Mouse (Mus musculus) liver, embryonic 12.5 days (tissue): ENCODE data around the gene Gtf2i. TPM values are rescaled to one million over a fixed set of nuclear protein-coding genes. Genes with fewer than 3 reads are reported as not detected.

Experiments used
- ATAC-seq: fragments of 200-750 bp; cut with Nextera tagmentation; 2 replicates; pipeline ENCODE4 v1.8.0; 2017; ENCODE audit warnings: moderate number of reproducible peaks, mild to moderate bottlenecking, moderate library complexity
- H3K27ac ChIP-seq: fragments of 300-500 bp; sonication (generic); 2 replicates; pipeline ENCODE4 v1.5.1; 2016; ENCODE audit warnings: mild to moderate bottlenecking
- H3K27me3 ChIP-seq: fragments of 300-500 bp; sonication (generic); replicated peaks from 2 replicates; pipeline ENCODE4 v1.6.1; 2016; ENCODE audit warnings: mild to moderate bottlenecking, moderate library complexity
- H3K36me3 ChIP-seq: fragments of 300-500 bp; sonication (generic); 2 replicates; pipeline ENCODE4 v1.6.1; 2016; ENCODE audit warnings: mild to moderate bottlenecking, moderate library complexity
- H3K4me1 ChIP-seq: fragments of 300-500 bp; sonication (generic); 2 replicates; pipeline ENCODE4 v1.6.1; 2016
- H3K4me2 ChIP-seq: fragments of 300-500 bp; sonication (generic); 2 replicates; pipeline ENCODE4 v1.6.1; 2016; ENCODE audit warnings: mild to moderate bottlenecking, moderate library complexity
- H3K4me3 ChIP-seq: fragments of 300-500 bp; sonication (generic); 2 replicates; pipeline ENCODE4 v1.5.1; 2016; ENCODE audit warnings: mild to moderate bottlenecking, moderate library complexity
- H3K9ac ChIP-seq: fragments of 300-500 bp; sonication (generic); 2 replicates; pipeline ENCODE4 v1.6.1; 2016; ENCODE audit warnings: mild to moderate bottlenecking, moderate library complexity
- H3K9me3 ChIP-seq: fragments of 300-500 bp; sonication (generic); replicated peaks from 2 replicates; pipeline ENCODE4 v1.6.1; 2016; ENCODE audit warnings: mild to moderate bottlenecking, moderate library complexity
- WGBS: fragments of 180-500 bp; shearing (Covaris S2); methylation state at CpG from one replicate; pipeline ENCODE4 v1.1.7; 2016; ENCODE audit not compliant: insufficient replicate concordance; 5-methylcytosine and 5-hydroxymethylcytosine counted together
- polyA plus RNA-seq: library from polyadenylated mRNA; unstranded; fragments of >200 nt; fragmentation: Nextera tagmentation; extraction: Ambion mirVana; gene quantifications from 2 replicates; pipeline ENCODE4 v1.2.1, GENCODE M21; 2016

Gene Gtf2i
- polyA plus RNA-seq, 1 experiment from 2014 or later, result 65.4 TPM

GRCm38 (mm10) chr5:134295277-134296050, 19.1 kb downstream of the Gtf2i start:
- Histone ChIP-seq H3K36me3 (peaks cover 92% of the 10 kb centered on the region), H3K27me3 (no peaks in the 10 kb centered on the region), H3K27ac (no peak overlapping the region), H3K9me3 (no peaks in the 10 kb centered on the region), H3K9ac (no peak overlapping the region), H3K4me1 (no peaks in the 10 kb centered on the region), H3K4me2 (no peak overlapping the region), H3K4me3 (no peak overlapping the region)
- ATAC-seq, result no peak
- 84% methylated on average over 16 of the region's 16 CpGs for WGBS

GRCm38 (mm10) chr5:134294606-134295005, 20.0 kb downstream of the Gtf2i start:
- H3K36me3 ChIP-seq, result peaks cover 95% of the 10 kb centered on the region
- no peaks in the 10 kb centered on the region for H3K4me1 ChIP-seq
- no peak overlapping the region for H3K9ac ChIP-seq
- WGBS, result 82% methylated on average over 7 of the region's 7 CpGs
- H3K27me3 ChIP-seq, result no peaks in the 10 kb centered on the region
- no peak overlapping the region for H3K4me2 ChIP-seq
- H3K4me3 ChIP-seq, result no peak overlapping the region
- H3K9me3 ChIP-seq, result no peaks in the 10 kb centered on the region
- no peak for ATAC-seq
- H3K27ac ChIP-seq, result no peak overlapping the region

GRCm38 (mm10) chr5:134291096-134291495, 23.5 kb downstream of the Gtf2i start:
- ATAC-seq, result no peak
- H3K4me3 ChIP-seq, result no peak overlapping the region
- H3K9ac ChIP-seq, result no peak overlapping the region
- H3K9me3 ChIP-seq, result no peaks in the 10 kb centered on the region
- 87% methylated on average over 6 of the region's 6 CpGs for WGBS
- no peak overlapping the region for H3K4me2 ChIP-seq
- H3K27me3 ChIP-seq, result no peaks in the 10 kb centered on the region
- no peaks in the 10 kb centered on the region for H3K4me1 ChIP-seq
- H3K36me3 ChIP-seq, result peaks cover 98% of the 10 kb centered on the region
- H3K27ac ChIP-seq, result no peak overlapping the region

- 89% methylated on average over 12 of the region's 12 CpGs for WGBS
- Histone ChIP-seq H3K27ac (no peak overlapping the region), H3K4me1 (no peaks in the 10 kb centered on the region), H3K27me3 (no peaks in the 10 kb centered on the region), H3K9me3 (no peaks in the 10 kb centered on the region), H3K36me3 (peaks cover 98% of the 10 kb centered on the region), H3K4me2 (no peak overlapping the region), H3K9ac (no peak overlapping the region), H3K4me3 (no peak overlapping the region)
- no peak for ATAC-seq
These were observed 24.5 kb downstream of the Gtf2i start for GRCm38 (mm10) chr5:134289935-134290560.

DNA sequence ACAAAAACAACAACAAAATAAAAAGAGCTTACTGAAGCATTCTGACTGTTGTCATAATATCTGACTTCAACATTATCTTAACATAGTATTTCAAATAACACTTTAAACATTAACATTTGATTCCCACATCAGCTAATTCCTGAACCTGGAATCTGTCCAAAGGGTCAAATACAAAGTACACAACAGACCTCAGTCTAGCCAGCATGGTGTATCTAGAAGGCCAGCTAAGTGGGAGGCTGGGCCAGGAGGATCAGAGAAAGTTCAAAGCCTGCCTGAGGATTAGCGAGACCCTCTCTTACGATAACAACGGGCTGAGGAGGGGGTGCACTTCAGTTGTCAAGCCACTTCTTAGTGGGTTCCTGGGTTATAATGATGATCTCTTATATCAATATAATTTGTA, 26.5 kb downstream of the Gtf2i start:
- 87% methylated on average over 3 of the region's 3 CpGs for WGBS

GRCm38 (mm10) chr5:134284921-134285320, 29.6 kb downstream of the Gtf2i start:
- Histone ChIP-seq H3K27me3 (no peaks in the 10 kb centered on the region), H3K36me3 (peaks cover 98% of the 10 kb centered on the region), H3K4me1 (no peaks in the 10 kb centered on the region), H3K4me3 (no peak overlapping the region), H3K9ac (no peak overlapping the region), H3K27ac (no peak overlapping the region), H3K4me2 (no peak overlapping the region), H3K9me3 (no peaks in the 10 kb centered on the region)
- ATAC-seq, result no peak
- WGBS, result 90% methylated on average over 12 of the region's 12 CpGs

More for the DNA sequence above, 26.5 kb downstream of the Gtf2i start:
- Histone ChIP-seq H3K27me3 (no peaks in the 10 kb centered on the region), H3K27ac (no peak overlapping the region), H3K9ac (no peak overlapping the region), H3K9me3 (no peaks in the 10 kb centered on the region), H3K4me3 (no peak overlapping the region), H3K36me3 (peaks cover 100% of the 10 kb centered on the region), H3K4me2 (no peak overlapping the region), H3K4me1 (no peaks in the 10 kb centered on the region)
- no peak for ATAC-seq

DNA sequence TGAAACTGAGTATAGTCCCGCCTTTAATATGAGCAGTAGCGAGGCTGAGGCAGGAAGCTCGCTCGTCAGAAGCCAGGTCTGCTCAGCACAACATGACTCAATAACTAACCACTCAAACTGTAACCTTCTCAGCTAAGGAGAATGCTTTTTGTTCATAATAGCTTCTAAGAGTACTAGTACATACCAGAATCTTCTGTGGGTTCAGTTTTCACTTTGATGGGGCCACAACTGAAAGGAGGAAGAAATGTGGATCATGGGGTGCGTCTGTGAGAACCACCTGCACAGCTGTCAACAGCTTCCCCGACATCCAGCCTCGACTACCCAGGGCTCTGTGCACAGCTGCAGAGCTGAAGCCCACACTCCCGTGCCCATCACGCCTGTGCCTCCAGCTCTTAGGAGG, 32.0 kb downstream of the Gtf2i start:
- no peaks in the 10 kb centered on the region for H3K9me3 ChIP-seq
- no peaks in the 10 kb centered on the region for H3K4me1 ChIP-seq
- WGBS, result 81% methylated on average over 9 of the region's 9 CpGs
- no peak overlapping the region for H3K27ac ChIP-seq
- no peak overlapping the region for H3K4me3 ChIP-seq
- no peak overlapping the region for H3K9ac ChIP-seq
- H3K36me3 ChIP-seq, result peaks cover 98% of the 10 kb centered on the region
- H3K4me2 ChIP-seq, result no peak overlapping the region
- H3K27me3 ChIP-seq, result no peaks in the 10 kb centered on the region
- ATAC-seq, result no peak

GRCm38 (mm10) chr5:134282076-134282475, 32.5 kb downstream of the Gtf2i start:
- Histone ChIP-seq H3K4me2 (no peak overlapping the region), H3K4me3 (no peak overlapping the region), H3K9ac (no peak overlapping the region), H3K9me3 (no peaks in the 10 kb centered on the region), H3K27me3 (no peaks in the 10 kb centered on the region), H3K36me3 (peaks cover 98% of the 10 kb centered on the region), H3K4me1 (no peaks in the 10 kb centered on the region), H3K27ac (no peak overlapping the region)
- no peak for ATAC-seq
- WGBS, result 66% methylated on average over 3 of the region's 3 CpGs

- Histone ChIP-seq H3K27me3 (no peaks in the 10 kb centered on the region), H3K36me3 (peaks cover 95% of the 10 kb centered on the region), H3K4me2 (no peak overlapping the region), H3K4me1 (no peaks in the 10 kb centered on the region; the same call in 1 of the 2 replicates), H3K4me3 (no peak overlapping the region), H3K9me3 (no peaks in the 10 kb centered on the region), H3K9ac (no peak overlapping the region), H3K27ac (no peak overlapping the region)
- WGBS, result 82% methylated on average over 7 of the region's 7 CpGs
- ATAC-seq, result no peak
These were observed 35.2 kb downstream of the Gtf2i start for GRCm38 (mm10) chr5:134279371-134279770.

DNA sequence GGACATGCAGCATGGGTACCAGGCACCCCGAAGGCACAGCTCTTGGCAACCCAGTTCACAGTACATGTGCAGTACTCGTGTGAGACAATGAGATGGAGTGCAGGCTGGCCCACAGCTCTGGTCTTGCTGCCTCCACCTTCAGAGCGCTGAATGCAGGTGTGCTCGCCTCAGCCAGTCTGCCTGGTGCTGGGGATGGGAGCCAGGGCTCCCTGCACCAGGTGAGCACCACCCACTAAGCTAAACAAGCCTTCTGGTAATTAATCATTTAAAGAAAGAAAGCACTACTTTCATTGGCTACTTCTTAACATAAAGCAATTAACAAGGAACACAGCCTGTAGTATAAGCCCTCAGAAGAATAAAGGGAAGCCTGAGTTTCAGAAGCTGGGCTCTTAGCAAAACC, 37.5 kb downstream of the Gtf2i start:
- no peak overlapping the region for H3K27ac ChIP-seq
- H3K4me1 ChIP-seq, result no peaks in the 10 kb centered on the region; the same call in 1 of the 2 replicates
- no peaks in the 10 kb centered on the region for H3K9me3 ChIP-seq
- no peak overlapping the region for H3K9ac ChIP-seq
- ATAC-seq, result no peak
- no peak overlapping the region for H3K4me2 ChIP-seq
- 83% methylated on average over 4 of the region's 4 CpGs for WGBS
- peaks cover 95% of the 10 kb centered on the region for H3K36me3 ChIP-seq
- H3K27me3 ChIP-seq, result no peaks in the 10 kb centered on the region
- H3K4me3 ChIP-seq, result no peak overlapping the region

DNA sequence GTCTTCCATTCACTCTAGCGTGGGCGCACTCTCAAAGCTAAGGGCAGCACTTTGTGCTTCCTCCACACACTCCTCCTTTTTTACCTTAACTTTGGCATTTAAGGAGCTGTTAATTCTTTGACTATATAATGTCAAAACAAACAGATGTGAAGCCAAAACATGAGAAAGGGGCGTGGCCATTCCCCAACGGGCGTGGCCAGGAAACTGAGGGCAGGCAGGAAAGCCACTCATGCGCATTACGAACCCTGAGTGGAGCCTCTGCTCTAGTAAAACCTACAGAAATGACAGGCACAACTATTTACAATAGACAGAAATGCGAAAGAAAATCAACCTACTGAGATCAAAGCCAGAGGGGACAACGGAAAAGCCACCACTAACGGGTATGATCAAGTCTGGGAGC, 39.0 kb downstream of the Gtf2i start:
- Histone ChIP-seq H3K4me2 (no peak overlapping the region), H3K27ac (no peak overlapping the region), H3K27me3 (no peaks in the 10 kb centered on the region), H3K9me3 (no peaks in the 10 kb centered on the region), H3K4me1 (no peaks in the 10 kb centered on the region; the same call in 1 of the 2 replicates), H3K9ac (no peak overlapping the region), H3K4me3 (no peak overlapping the region), H3K36me3 (peaks cover 96% of the 10 kb centered on the region)
- no peak for ATAC-seq
- WGBS, result 79% methylated on average over 10 of the region's 10 CpGs

- Histone ChIP-seq H3K9ac (no peak overlapping the region), H3K27ac (no peak overlapping the region), H3K36me3 (peaks cover 95% of the 10 kb centered on the region), H3K4me2 (no peak overlapping the region), H3K4me3 (no peak overlapping the region), H3K9me3 (no peaks in the 10 kb centered on the region), H3K27me3 (no peaks in the 10 kb centered on the region), H3K4me1 (no peaks in the 10 kb centered on the region; the same call in 1 of the 2 replicates)
- ATAC-seq, result no peak
- 83% methylated on average over 11 of the region's 11 CpGs for WGBS
These were observed 39.5 kb downstream of the Gtf2i start for GRCm38 (mm10) chr5:134275021-134275420.
